In genomic region chr19:17207141-17207540, GRCm38 (mm10) we compare ENCODE assay signal across 24 mouse cellular contexts.
DNase-seq lines count a peak whose midpoint lies in the region; ATAC-seq lines count a peak whose summit lies in the region.
"Had no signal": no experiment of that assay in that cellular context is flagged by ENCODE, and none has a peak within 500 bp of the region (broad histone marks: within the 10 kb centered on the region; RNA-seq: fewer than 3 reads in every experiment).

No protein-coding gene starts in this region.

- no peaks in the 10 kb centered on the region for H3K4me1 ChIP-seq in forebrain, embryonic 12.5 days
- H3K4me1 ChIP-seq: embryonic facial prominence, embryonic 15.5 days; forebrain, embryonic 10.5 days; forebrain, embryonic 15.5 days; hindbrain, embryonic 12.5 days had no signal

- H3K27ac ChIP-seq in forebrain, embryonic 12.5 days: no peak overlapping the region
- H3K27ac ChIP-seq: embryonic facial prominence, embryonic 15.5 days; forebrain, embryonic 10.5 days; forebrain, embryonic 15.5 days; heart, embryonic 13.5 days; hindbrain, embryonic 12.5 days had no signal

- no peaks in the 10 kb centered on the region for H3K36me3 ChIP-seq in forebrain, embryonic 12.5 days (replicated peaks)
- H3K36me3 ChIP-seq: embryonic facial prominence, embryonic 15.5 days; forebrain, embryonic 10.5 days; forebrain, embryonic 15.5 days; heart, embryonic 13.5 days; hindbrain, embryonic 12.5 days had no signal

- H3K27me3 ChIP-seq in forebrain, embryonic 12.5 days: no peaks in the 10 kb centered on the region
- H3K27me3 ChIP-seq: CH12.LX; embryonic facial prominence, embryonic 15.5 days; forebrain, embryonic 15.5 days; heart, embryonic 13.5 days; hindbrain, embryonic 12.5 days; Patski had no signal

- H3K4me2 ChIP-seq in forebrain, embryonic 12.5 days: no peak overlapping the region
- H3K4me2 ChIP-seq: embryonic facial prominence, embryonic 15.5 days; forebrain, embryonic 15.5 days; heart, embryonic 13.5 days; hindbrain, embryonic 12.5 days had no signal

- no peak for ATAC-seq in forebrain, embryonic 12.5 days (ENCODE audit: low FRiP score)
- ATAC-seq: activated CD4-positive, CD25-positive, alpha-beta regulatory T cell, adult 4 months; forebrain, embryonic 15.5 days; hindbrain, embryonic 16.5 days; Patski had no signal

- no peak overlapping the region for H3K4me3 ChIP-seq in forebrain, embryonic 12.5 days (replicated peaks)
- H3K4me3 ChIP-seq: embryonic facial prominence, embryonic 15.5 days; erythroblast, embryonic 14.5 days; forebrain, embryonic 10.5 days; forebrain, embryonic 15.5 days; heart, embryonic 13.5 days; hindbrain, embryonic 12.5 days had no signal

- peak; percentile 73 for DNase-seq in heart, adult 11 months
- DNase-seq in heart, adult 8-10 months (ENCODE audit: low spot score): no peak
- DNase-seq in brain, adult 2 months (ENCODE audit: low read depth, low spot score): peak; percentile 31
- peak; percentile 33 to 48 for DNase-seq in cerebellum, adult 18-20 months
- DNase-seq in cerebellum, postnatal 10 days: peak; percentile 83 to 84
- no peak for DNase-seq in thymus, postnatal 10 days (ENCODE audit: low spot score in 2 of 2)
- DNase-seq in left cerebral cortex, adult 11 months (ENCODE audit: low spot score): no peak
- DNase-seq: adrenal gland, postnatal 14 days; embryo, embryonic 11 days; gastrocnemius, postnatal 14 days; heart, postnatal 36 days; kidney, adult 11 months; kidney, adult 9 months had no signal

- 89% methylated on average over 7 of the region's 7 CpGs for WGBS in forebrain, embryonic 12.5 days

- no peaks in the 10 kb centered on the region for H3K9me3 ChIP-seq in forebrain, embryonic 12.5 days
- H3K9me3 ChIP-seq: embryonic facial prominence, embryonic 15.5 days; forebrain, embryonic 10.5 days; forebrain, embryonic 15.5 days; heart, embryonic 13.5 days; hindbrain, embryonic 12.5 days had no signal

- no peak overlapping the region for H3K9ac ChIP-seq in forebrain, embryonic 12.5 days
- H3K9ac ChIP-seq: embryonic facial prominence, embryonic 15.5 days; forebrain, embryonic 15.5 days; heart, embryonic 13.5 days; hindbrain, embryonic 12.5 days had no signal

Comparison
In these comparisons a context has a peak if more than half of its experiments do, and no peak if none do; other contexts are left out.
1. DNase-seq: peak in heart, adult 11 months (single experiment), brain, adult 2 months (single experiment), cerebellum, adult 18-20 months (2 of 2) and cerebellum, postnatal 10 days (2 of 2); none in heart, adult 8-10 months (single experiment), thymus, postnatal 10 days (0 of 2) and left cerebral cortex, adult 11 months (single experiment).